Mouse (Mus musculus): ENCODE results near the gene Nek9. TPM values are rescaled to one million over a fixed set of nuclear protein-coding genes. Genes with fewer than 3 reads are reported as not detected.

Gene Nek9
- polyA plus RNA-seq, 1 experiment from 2014 or later = 23.0 TPM

DNA sequence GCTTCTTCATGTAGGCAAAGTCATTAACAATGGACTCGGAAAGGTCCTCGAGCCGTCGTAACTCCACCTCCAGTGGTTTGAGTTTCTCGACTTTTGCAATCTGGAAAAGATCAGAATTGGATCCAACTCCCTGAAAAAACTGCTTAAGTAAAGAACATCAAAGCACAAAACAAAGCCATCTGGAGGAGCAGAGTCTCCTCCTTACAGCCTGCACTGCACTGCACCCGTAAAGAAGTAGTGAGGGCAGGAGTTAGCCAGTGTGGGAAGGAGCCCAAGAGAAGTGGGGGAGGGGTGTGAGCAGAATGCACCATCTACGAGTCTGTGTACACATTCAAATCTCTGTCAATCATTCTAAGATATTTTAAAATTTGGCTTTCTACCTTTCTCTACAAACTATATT lies 5.1 kb upstream of the Nek9 start:
- Histone ChIP-seq H3K9me3 (replicated peaks) (no peaks in the 10 kb centered on the region), H3K27ac (no peak overlapping the region), H3K36me3 (peaks cover 60% of the 10 kb centered on the region), H3K9ac (no peak overlapping the region), H3K4me2 (no peak overlapping the region), H3K4me3 (replicated peaks) (no peak overlapping the region), H3K4me1 (peaks cover 8% of the 10 kb centered on the region), H3K27me3 (no peaks in the 10 kb centered on the region)
- ATAC-seq (replicated peaks; ENCODE audit: low FRiP score) = no peak
- 57% methylated on average over 7 of the region's 7 CpGs for whole genome bisulfite sequencing

DNA sequence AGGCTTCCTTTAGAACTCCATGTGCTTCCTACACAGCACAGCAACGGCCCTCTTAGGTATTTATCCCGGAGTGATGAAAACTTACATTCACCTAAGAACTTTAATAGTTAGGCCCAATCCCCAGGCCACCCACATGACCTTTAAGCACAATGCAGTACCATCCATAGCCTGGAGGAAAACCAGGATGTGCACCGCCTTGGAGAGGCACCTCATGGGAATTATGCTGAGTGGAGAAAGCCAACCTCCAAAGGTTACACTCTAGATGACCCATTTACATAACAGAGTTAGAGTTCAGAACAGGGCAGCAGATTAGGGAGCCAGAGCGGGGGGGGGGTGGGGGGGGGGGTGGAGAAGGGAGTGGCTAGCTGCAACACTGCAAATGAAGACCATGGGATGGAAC lies 3.1 kb upstream of the Nek9 start:
- H3K4me2 ChIP-seq = no peak overlapping the region
- peaks cover 17% of the 10 kb centered on the region for H3K4me1 ChIP-seq
- no peak for ATAC-seq (replicated peaks; ENCODE audit: low FRiP score)
- no peak overlapping the region for H3K9ac ChIP-seq
- WGBS = 84% methylated on average over 3 of the region's 4 CpGs
- H3K9me3 ChIP-seq (replicated peaks) = no peaks in the 10 kb centered on the region
- H3K4me3 ChIP-seq (replicated peaks) = no peak overlapping the region
- H3K36me3 ChIP-seq = peaks cover 41% of the 10 kb centered on the region
- no peaks in the 10 kb centered on the region for H3K27me3 ChIP-seq
- no peak overlapping the region for H3K27ac ChIP-seq

DNA sequence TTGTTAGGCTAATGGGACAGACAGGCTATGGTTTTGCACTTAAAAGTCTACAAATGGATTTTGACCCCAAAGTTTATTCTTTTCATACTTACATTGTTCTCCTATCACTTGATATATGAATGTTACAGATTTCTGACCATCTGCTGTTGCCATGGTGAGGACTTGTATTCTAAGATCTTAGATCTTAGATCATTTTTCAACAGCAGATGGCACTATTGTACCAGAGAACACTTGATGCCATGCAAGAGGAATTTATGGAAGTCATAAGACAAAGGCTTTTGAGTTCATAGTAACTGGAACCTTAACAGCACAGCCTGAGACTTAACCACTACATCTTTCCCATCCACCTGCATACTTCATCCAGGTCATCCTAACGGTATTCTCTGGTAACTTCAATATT lies 2.0 kb upstream of the Nek9 start:
- H3K4me1 ChIP-seq = peaks cover 17% of the 10 kb centered on the region
- no peaks in the 10 kb centered on the region for H3K9me3 ChIP-seq (replicated peaks)
- H3K27me3 ChIP-seq = no peaks in the 10 kb centered on the region
- H3K36me3 ChIP-seq = peaks cover 38% of the 10 kb centered on the region
- 63% methylated on average over 1 of the region's 1 CpGs for WGBS
- no peak overlapping the region for H3K4me3 ChIP-seq (replicated peaks)
- H3K27ac ChIP-seq = no peak overlapping the region
- no peak overlapping the region for H3K4me2 ChIP-seq
- H3K9ac ChIP-seq = no peak overlapping the region
- ATAC-seq (replicated peaks; ENCODE audit: low FRiP score) = no peak

DNA sequence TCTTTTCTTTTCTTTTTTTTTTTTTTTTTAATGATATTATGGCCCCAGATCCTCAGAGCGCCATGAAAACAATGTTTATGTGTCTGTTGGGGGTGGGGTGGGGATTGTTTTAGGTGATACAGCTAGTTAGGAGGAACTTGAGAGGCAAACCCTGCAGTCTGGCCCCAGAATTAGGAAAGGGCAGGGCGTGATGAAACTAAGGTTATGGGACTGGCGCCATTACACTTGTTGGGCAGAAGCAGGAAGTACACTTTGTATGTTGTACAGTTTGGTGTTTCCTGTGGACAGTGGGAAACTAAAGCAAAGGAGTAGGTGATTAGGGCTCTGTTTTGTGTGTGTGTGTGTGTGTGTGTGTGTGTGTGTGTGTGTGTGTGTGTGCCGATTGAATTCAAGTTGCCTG lies 785 bp upstream of the Nek9 start:
- 0 out of 2 replicates have a peak overlapping the region, but pooled peaks have one; percentile 11 for H3K9ac ChIP-seq
- H3K4me2 ChIP-seq = peak overlapping the region; percentile 70
- peaks cover 17% of the 10 kb centered on the region for H3K4me1 ChIP-seq
- peak overlapping the region; percentile 62 for H3K27ac ChIP-seq
- 35% methylated on average over 4 of the region's 4 CpGs for WGBS
- H3K27me3 ChIP-seq = no peaks in the 10 kb centered on the region
- H3K4me3 ChIP-seq (replicated peaks) = peak overlapping the region; percentile 99
- H3K9me3 ChIP-seq (replicated peaks) = no peaks in the 10 kb centered on the region
- H3K36me3 ChIP-seq = peaks cover 38% of the 10 kb centered on the region
- ATAC-seq (replicated peaks; ENCODE audit: low FRiP score) = no peak

DNA sequence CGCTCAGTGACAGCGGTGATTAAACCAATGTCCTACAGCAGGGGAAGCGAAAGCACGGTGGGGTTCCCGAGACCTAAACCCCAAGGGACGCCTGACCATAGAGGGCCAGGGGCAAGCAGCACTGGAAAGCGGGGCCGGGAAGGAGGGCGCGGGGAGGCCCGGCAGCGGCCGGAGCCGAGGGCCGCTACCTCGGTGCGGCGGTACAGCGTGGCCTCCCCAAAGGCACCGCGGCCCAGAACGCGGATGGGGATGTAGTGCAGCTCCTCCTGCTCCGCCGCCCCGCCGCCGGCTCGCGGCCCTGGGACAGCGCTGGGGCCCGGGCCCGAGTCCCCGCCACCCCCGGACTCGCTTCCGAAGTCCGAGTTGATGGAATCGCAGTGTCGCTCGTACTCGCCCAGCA lies 347 bp downstream of the Nek9 start:
- Histone ChIP-seq H3K36me3 (peaks cover 39% of the 10 kb centered on the region), H3K4me3 (replicated peaks) (peak overlapping the region; percentile 99), H3K9ac (peak overlapping the region; percentile 99), H3K4me2 (peak overlapping the region; percentile 70), H3K9me3 (replicated peaks) (no peaks in the 10 kb centered on the region), H3K27ac (peak overlapping the region; percentile 95), H3K27me3 (no peaks in the 10 kb centered on the region), H3K4me1 (peaks cover 17% of the 10 kb centered on the region)
- WGBS = 1% methylated on average over 40 of the region's 42 CpGs
- ATAC-seq (replicated peaks; ENCODE audit: low FRiP score) = peak; percentile 78

DNA sequence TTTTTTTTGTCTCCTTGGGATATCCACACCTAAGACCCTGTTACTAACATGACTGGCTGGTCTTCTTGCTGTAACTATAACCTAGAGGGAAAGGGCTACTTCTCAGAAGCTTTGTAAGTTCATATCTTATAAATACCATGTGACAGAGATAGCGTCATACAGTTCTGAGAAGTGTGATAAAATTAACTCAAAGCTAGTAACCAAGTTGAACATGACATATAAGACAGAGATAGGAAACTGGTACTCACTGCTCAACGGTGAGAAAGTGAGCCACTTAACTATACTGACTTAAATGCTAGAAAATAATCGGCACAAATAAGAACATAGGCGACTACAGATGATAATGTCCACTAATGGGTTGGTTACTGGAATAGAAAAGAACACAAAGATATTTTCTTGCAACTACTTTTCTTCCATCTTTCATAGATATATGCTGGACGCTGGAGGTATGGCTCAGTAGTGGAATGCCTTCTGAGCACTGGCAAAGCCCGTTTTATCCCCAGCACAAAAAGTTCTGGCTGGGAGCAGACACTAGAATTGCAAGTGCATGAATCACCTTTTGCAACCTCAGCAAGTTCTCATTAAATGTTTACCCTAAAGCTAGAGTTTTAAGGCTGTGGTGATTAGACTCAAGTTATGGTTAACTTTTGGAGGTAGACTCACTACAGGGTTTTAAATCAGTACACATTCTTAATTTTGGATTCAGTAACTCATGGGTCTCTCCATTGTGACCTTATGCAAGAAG lies 1.4 kb downstream of the Nek9 start:
- H3K9ac ChIP-seq = peak overlapping the region; percentile 99; the same call in 1 of the 2 replicates
- peak overlapping the region; percentile 70 for H3K4me2 ChIP-seq
- H3K9me3 ChIP-seq (replicated peaks) = no peaks in the 10 kb centered on the region
- no peak overlapping the region for H3K27ac ChIP-seq
- H3K36me3 ChIP-seq = peaks cover 41% of the 10 kb centered on the region
- peak overlapping the region; percentile 99 for H3K4me3 ChIP-seq (replicated peaks)
- WGBS = 82% methylated on average over 6 of the region's 6 CpGs
- H3K27me3 ChIP-seq = no peaks in the 10 kb centered on the region
- no peak for ATAC-seq (replicated peaks; ENCODE audit: low FRiP score)
- peaks cover 17% of the 10 kb centered on the region for H3K4me1 ChIP-seq

DNA sequence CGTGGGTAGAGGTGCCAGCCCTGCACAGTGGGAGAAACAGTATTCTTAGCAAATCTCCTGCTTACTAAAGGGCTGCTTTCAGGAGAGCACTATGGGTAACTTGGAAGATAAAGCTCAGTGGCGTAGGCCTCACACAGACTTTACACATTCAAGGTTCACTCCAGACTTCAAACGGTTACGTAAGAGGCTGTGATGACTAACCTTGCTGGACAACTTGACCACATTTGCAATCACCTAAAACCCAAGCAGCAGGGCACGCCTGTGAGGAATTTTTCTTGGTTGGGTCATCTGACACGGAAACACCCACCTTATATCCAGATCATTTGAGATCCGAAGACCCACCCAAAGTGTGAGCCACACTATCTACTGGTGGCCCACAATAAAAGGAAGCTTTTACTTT lies 9.0 kb downstream of the Nek9 start:
- no peaks in the 10 kb centered on the region for H3K9me3 ChIP-seq (replicated peaks)
- H3K27me3 ChIP-seq = no peaks in the 10 kb centered on the region
- peaks cover 94% of the 10 kb centered on the region for H3K36me3 ChIP-seq
- H3K4me1 ChIP-seq = no peaks in the 10 kb centered on the region
- no peak overlapping the region for H3K4me2 ChIP-seq
- no peak overlapping the region for H3K4me3 ChIP-seq (replicated peaks)
- no peak overlapping the region for H3K9ac ChIP-seq
- ATAC-seq (replicated peaks; ENCODE audit: low FRiP score) = no peak
- H3K27ac ChIP-seq = no peak overlapping the region
- 89% methylated on average over 7 of the region's 7 CpGs for WGBS

DNA sequence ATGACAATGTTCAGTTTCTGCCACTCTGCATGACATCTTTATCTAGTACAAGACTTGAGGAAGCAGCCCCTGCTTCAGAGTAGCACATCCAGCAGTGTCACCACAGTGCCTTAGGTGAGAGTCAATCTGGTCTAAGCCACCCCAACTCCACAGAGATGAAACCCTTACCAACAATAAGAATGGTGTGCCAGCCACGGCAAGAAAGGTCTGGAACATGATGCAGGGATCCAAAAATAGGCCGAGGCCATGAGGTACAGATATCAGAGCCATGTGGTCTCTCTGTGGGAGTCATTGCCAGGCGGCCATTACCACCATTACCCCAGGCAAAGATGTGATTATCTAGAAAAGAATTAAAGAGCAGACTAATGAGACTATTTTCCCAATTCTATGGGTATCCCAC lies 30.5 kb downstream of the Nek9 start:
- H3K36me3 ChIP-seq = peaks cover 99% of the 10 kb centered on the region
- WGBS = 86% methylated on average over 3 of the region's 3 CpGs
- H3K27me3 ChIP-seq = no peaks in the 10 kb centered on the region
- H3K4me3 ChIP-seq (replicated peaks) = no peak overlapping the region
- H3K27ac ChIP-seq = no peak overlapping the region
- H3K9ac ChIP-seq = no peak overlapping the region
- peaks cover 3% of the 10 kb centered on the region for H3K4me1 ChIP-seq
- no peaks in the 10 kb centered on the region for H3K9me3 ChIP-seq (replicated peaks)
- no peak overlapping the region for H3K4me2 ChIP-seq
- ATAC-seq (replicated peaks; ENCODE audit: low FRiP score) = no peak

DNA sequence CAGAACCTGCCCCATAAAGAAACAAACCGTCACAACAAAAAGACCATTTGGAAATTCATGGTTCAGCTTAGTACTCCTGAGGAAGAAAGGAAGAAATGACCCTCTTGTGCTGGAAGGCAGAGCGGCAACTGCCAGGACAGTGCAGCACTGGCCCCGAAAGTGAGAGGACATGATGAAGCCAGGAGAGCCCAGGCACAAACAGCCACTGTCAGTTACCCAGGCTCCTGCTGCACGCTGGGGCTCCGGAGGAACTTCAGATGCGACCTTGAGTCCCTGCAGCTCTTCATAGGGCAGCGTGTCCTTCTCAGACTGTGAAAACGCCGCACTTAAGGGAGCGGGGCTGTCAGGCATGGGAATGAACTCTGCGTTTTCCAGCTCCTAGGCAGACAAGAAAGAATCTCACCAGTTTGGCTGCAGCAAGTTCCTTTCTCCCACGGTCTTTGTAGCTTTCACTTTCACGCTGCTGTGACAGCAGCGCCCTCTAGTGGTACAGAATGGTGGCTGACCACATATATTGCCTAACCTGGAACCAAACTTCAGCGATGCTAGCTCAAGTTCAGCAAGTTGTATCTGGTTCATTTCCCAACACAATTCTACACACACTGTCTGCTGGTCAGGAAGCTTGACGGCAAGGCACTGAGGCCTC lies 33.8 kb downstream of the Nek9 start:
- H3K4me1 ChIP-seq = peaks cover 3% of the 10 kb centered on the region
- H3K36me3 ChIP-seq = peaks cover 97% of the 10 kb centered on the region
- ATAC-seq (replicated peaks; ENCODE audit: low FRiP score) = peak; percentile 58
- peak overlapping the region; percentile 54 for H3K27ac ChIP-seq
- no peak overlapping the region for H3K4me3 ChIP-seq (replicated peaks)
- H3K9me3 ChIP-seq (replicated peaks) = no peaks in the 10 kb centered on the region
- H3K4me2 ChIP-seq = peak overlapping the region; percentile 22; the same call in 1 of the 2 replicates
- H3K27me3 ChIP-seq = no peaks in the 10 kb centered on the region
- 37% methylated on average over 16 of the region's 16 CpGs for WGBS
- H3K9ac ChIP-seq = no peak overlapping the region

DNA sequence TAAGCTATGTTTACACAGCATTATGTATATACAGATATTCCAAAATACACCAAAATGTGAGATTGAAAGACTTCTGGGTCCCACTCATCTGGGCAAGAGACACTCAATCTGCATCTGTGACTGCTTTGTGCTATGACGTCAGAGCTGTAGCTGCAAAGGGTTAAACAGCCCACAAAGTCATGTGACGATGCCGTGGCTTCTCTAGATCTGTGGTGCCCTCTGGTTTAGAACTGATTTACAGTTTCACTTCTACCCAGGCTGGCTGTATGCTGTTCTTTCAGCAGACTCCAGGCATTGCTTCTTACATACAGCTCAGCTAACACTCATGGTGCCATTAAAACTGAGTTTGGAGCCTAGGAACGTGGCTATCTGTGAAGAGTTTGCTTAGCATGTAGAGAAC lies 34.4 kb downstream of the Nek9 start:
- 62% methylated on average over 4 of the region's 4 CpGs for WGBS
- no peak overlapping the region for H3K27ac ChIP-seq
- H3K4me1 ChIP-seq = peaks cover 5% of the 10 kb centered on the region

DNA sequence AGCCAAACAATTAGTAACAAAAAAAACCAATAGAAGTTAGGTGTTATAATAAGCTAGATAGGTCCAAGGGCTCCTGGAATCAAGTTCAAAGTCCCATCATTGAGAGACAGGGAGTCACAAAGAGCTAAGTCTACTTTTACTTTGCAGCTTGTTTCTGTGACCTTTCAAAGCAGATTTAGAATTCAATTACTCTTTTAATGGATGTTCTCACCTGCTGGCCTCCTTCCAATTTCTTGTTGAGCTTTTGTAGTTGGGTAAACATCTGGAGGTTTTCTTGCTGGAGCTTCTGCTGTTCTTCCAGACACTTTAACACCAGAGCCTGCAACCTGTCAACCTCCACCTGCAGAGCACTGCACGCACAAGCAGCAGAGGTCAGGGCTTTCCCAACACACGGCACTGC lies 35.9 kb downstream of the Nek9 start:
- Histone ChIP-seq H3K36me3 (peaks cover 79% of the 10 kb centered on the region), H3K4me1 (peaks cover 16% of the 10 kb centered on the region), H3K9me3 (replicated peaks) (no peaks in the 10 kb centered on the region), H3K4me2 (no peak overlapping the region), H3K9ac (no peak overlapping the region), H3K27ac (no peak overlapping the region), H3K4me3 (replicated peaks) (no peak overlapping the region), H3K27me3 (no peaks in the 10 kb centered on the region)
- WGBS = 54% methylated on average over 2 of the region's 2 CpGs
- ATAC-seq (replicated peaks; ENCODE audit: low FRiP score) = no peak

More for the DNA sequence above, 34.4 kb downstream of the Nek9 start:
- 0 out of 2 replicates have a peak, but pooled peaks have one; percentile 8 for ATAC-seq (replicated peaks; ENCODE audit: low FRiP score)
- Histone ChIP-seq H3K36me3 (peaks cover 94% of the 10 kb centered on the region), H3K9me3 (replicated peaks) (no peaks in the 10 kb centered on the region), H3K27me3 (no peaks in the 10 kb centered on the region), H3K4me3 (replicated peaks) (no peak overlapping the region), H3K4me2 (no peak overlapping the region), H3K9ac (no peak overlapping the region)

DNA sequence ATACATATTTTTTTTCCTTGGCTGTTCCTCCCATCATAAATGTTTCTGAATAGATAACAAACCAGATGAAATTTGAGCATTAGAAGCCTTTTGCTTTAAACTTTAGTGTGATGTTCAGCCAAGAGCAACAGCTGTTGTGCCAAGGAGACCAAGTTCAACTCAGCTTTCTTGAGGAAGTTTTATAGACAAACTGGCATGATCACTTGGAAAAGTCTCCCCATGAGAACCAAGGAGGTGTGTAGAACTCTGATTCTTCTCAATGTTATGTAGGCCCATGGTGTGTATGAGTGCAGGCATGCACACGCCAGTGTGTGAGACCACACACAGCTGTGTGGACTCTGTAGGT lies 40.4 kb downstream of the Nek9 start:
- Histone ChIP-seq H3K9me3 (replicated peaks) (peaks cover 8% of the 10 kb centered on the region; the same call in 1 of the 2 replicates), H3K36me3 (peaks cover 45% of the 10 kb centered on the region), H3K27me3 (no peaks in the 10 kb centered on the region), H3K4me3 (replicated peaks) (no peak overlapping the region), H3K9ac (no peak overlapping the region), H3K4me2 (no peak overlapping the region), H3K27ac (peak overlapping the region; percentile 80), H3K4me1 (peaks cover 35% of the 10 kb centered on the region)
- WGBS = 32% methylated on average over 1 of the region's 1 CpGs
- ATAC-seq (replicated peaks; ENCODE audit: low FRiP score) = no peak

Data from kidney, embryonic 15.5 days (tissue).